Mouse (Mus musculus): ENCODE measurements around the gene Cradd. TPM values are rescaled to one million over a fixed set of nuclear protein-coding genes. Genes with fewer than 3 reads are reported as not detected.

The Cradd gene
- polyA plus RNA-seq, 1 experiment from 2014 or later: 7.6 TPM

DNA sequence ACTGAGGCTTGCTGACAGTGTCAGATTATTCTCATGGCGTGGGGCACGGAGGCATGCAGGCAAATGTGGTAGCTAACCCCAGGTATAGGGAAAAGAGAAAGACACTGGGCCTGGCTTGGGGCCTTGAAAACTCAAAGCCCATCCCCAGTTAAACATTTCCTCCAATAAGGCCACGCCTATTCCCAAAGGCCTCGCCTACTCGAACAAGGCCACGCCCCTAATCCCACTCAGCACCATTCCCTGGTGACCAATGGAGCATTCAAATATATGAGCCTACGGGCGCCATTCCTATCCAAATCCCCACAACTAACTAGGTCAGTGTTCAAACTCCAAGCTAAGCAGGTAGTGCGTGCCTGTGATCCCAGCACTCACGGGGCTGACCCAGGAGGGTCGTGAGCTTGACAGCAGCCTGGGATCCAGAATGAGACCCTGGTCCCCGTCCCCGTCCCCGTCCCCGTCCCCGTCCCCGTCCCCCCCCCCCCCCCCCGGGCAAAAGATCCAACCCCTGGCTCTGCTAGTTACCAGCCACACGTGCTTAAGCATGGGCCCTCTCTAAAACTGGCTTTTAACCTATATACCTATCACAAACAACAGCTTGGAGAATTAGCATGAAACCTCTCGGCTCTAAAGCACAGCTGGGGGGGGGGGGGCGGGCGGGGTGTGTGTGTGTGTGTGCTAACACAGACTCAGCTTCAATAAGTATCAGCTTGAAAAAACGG is 78.8 kb downstream of the Cradd start:
- no peak for DNase-seq (ENCODE audit: low spot score)

- DNase-seq (ENCODE audit: low spot score): no peak
These were observed 84.5 kb downstream of the Cradd start for GRCm38 (mm10) chr10:95239196-95240069.

DNA sequence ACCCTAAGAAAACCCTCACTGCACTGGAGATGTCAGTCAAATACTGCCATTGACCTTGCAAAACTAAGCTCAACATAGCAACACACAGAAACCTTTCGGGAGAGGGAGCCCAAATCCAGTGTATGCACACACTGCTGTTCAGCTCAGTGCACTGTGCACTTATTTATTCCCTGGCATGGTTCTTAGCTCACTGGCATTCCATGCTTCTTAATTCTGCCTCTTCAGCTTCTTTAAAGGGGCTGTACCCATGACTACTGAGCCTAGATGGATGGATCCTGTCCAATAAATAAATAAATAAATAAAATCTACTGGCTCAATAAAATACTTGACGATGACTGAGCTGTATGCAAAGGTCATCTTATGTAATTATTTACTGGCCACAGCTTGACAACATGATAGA is 85.3 kb downstream of the Cradd start:
- no peak for DNase-seq (ENCODE audit: low spot score)

- no peak for DNase-seq (ENCODE audit: low spot score)
These were observed 87.7 kb downstream of the Cradd start for GRCm38 (mm10) chr10:95236226-95236625.

DNA sequence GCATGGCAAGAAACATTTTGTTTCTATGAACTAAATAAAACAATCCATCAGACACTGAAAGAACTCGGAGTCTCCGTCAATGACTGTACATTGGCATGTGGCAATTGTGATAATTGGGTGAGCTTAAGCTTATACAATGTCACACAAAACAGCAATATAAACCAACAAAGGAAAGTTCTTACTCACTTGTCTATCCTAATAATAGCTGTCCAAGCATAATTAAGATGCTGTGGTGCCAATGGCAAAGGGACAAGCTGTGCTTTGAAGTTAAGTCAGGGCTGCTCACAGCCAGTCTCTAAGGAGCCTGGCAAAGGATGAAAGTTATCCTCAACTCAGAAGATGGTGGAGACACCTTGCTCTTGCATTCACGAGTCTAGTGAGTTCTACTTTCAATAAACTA is 89.3 kb downstream of the Cradd start:
- DNase-seq (ENCODE audit: low spot score): no peak

DNA sequence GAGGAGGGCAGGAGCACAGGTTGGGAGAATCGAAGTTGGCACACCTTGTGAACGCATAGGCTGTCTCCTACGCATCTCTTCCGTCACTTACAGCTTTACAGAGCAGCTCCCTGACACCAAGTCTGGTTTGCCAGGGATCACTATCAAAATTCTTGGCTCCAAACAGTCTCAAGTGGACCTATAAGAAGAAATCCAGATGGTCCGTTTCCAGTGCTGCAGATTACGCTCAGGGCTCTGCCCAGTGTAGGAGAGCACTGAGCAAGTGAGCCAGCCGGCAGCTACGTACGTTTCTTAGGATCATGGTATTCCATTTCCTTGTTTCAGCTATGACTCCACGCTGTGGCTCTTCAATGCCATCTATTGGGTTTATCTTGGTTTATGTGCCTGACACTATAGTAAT is 90.9 kb downstream of the Cradd start:
- DNase-seq (ENCODE audit: low spot score): no peak

GRCm38 (mm10) chr10:95232554-95232953 is 91.4 kb downstream of the Cradd start:
- DNase-seq (ENCODE audit: low spot score): no peak

DNA sequence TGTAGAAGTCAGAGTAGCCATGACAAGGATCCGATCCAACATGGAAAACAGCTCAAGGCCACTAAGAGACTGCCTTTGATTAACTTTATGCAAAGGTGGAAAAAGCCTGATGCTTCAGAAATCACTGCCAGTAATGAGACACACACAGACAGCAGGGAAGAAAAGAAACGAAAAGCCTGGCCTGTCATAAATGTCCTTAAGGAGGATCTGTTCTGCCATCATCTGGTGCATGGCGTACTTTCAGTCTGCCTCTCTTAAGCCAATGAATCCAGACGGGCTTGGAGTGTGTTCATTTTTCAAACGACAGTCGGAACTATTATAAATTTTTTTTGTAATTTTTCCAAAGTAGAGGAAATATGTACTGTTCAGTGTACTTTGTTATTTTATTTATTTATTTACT is 95.7 kb downstream of the Cradd start:
- no peak for DNase-seq (ENCODE audit: low spot score)

DNA sequence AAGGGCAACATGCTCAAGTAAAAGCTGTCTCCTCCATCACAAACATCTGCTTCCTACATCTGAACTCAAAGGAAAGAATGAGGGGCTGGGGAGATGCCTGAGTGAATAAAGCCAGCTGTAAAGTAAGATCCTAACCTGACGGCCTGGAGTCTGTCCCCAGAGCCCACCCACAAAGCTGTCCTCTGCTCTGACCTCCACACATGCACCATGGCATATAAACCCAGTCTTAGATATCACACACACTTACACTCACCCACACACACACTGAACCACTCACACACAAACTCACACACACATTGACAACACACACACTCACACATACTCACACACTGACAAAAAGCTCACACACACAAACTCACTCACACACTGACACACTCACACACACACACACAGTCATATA is 96.3 kb downstream of the Cradd start:
- DNase-seq (ENCODE audit: low spot score): no peak

DNA sequence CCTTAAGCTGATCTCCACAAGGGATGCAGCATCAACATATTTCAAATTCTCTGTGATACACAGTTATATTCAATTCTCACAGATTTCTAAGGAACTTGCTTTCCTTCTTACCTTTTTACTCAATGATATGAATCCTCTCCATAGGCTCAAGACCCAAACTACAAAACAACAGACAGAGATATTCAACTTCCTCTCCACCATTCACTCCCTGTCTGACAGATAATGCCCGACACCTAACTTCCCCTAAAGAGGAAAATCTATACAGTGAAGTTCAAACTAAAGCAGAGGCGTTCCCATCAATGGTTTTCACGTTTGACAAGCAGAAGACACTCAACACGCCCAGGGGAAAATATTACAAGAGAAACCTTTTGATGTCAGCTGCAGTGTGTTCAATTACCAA is 97.2 kb downstream of the Cradd start:
- DNase-seq (ENCODE audit: low spot score): no peak

GRCm38 (mm10) chr10:95225006-95225405 is 98.9 kb downstream of the Cradd start:
- DNase-seq (ENCODE audit: low spot score): no peak

DNA sequence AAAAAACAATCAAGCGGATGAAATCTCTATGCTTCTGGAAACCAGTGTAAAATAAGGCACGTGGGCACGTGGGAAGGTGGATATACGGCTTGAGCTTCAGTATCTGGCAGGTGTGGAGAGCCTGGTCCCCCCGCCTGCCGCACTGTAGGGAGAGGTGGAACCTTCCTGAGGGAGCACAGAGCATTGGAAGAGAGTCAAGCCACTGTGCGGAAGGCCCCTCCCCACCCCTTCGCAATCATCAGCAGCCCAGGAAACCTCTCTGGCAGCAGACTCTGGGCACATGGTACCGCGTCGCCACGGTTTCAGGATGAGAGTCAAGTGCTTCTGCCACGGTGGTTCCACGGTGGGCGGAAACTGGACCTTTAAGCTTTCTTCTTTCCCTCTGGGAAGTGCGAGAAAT is 100.7 kb downstream of the Cradd start:
- no peak for DNase-seq (ENCODE audit: low spot score)

- no peak for DNase-seq (ENCODE audit: low spot score)
These were observed 102.0 kb downstream of the Cradd start for GRCm38 (mm10) chr10:95221914-95222313.

DNA sequence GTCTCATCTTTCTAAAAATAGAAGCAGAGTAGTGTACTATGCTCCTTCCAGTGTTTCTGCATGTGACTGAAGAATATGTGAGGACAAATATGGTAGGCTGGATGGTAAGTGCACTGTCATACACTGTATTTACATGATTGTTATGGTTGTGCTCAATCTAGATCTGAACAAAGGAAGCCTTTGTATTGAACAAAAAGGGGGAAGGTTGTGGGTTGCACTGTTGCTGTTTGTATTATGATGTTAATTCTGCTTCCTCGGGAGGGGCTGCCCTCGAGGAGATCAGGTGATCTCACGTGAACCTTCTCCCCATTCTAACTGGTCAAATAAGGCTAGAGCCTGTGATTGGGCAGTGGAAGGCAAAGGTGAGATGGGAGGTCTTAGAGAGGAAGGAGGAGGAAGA is 103.4 kb downstream of the Cradd start:
- DNase-seq (ENCODE audit: low spot score): no peak

DNA sequence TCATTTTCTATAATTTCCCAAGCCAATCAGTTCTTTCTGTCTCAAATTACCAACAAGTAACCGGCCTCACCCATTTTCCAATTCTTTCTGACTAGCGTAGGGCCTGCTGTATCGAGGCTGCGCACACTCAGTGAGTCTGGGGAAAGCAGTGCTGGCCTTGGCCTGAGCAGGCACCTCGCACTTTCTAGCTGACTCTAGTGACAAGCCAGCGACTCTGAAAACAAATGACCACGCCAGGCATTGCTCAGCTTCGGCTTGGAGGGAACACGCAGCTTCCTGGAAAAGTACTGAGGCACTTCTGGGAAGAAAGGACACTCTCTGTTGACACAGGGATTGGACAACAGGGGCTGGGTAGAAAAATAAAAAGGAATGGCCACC is 105.3 kb downstream of the Cradd start:
- DNase-seq (ENCODE audit: low spot score): no peak

- peak; percentile 28 for DNase-seq (ENCODE audit: low spot score)
These were observed 105.8 kb downstream of the Cradd start for GRCm38 (mm10) chr10:95217956-95218682.

GRCm38 (mm10) chr10:95215324-95215723 is 108.6 kb downstream of the Cradd start:
- DNase-seq (ENCODE audit: low spot score): no peak

DNA sequence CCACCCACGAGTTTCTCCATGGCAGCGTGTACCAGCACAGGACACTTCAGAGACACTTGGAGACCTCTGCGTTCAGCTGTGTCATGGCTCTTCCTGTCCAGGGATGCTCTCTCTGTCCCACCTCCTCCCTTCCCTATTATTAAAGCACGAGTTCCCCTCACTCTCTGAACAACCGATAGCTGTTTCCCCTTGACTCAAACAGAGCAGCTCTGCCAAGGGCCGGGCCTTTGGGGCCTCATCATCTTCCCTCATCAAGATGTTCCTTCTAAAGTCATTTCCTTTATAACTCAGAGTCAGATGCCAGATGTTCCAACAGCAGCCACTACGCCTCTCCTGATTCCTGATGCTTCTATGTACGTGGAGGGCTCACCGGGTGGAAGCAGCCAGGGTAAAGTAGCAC is 110.1 kb downstream of the Cradd start:
- no peak for DNase-seq (ENCODE audit: low spot score)

GRCm38 (mm10) chr10:95213311-95213710 is 110.6 kb downstream of the Cradd start:
- DNase-seq (ENCODE audit: low spot score): no peak

GRCm38 (mm10) chr10:95211660-95212059 is 112.3 kb downstream of the Cradd start:
- no peak for DNase-seq (ENCODE audit: low spot score)

DNA sequence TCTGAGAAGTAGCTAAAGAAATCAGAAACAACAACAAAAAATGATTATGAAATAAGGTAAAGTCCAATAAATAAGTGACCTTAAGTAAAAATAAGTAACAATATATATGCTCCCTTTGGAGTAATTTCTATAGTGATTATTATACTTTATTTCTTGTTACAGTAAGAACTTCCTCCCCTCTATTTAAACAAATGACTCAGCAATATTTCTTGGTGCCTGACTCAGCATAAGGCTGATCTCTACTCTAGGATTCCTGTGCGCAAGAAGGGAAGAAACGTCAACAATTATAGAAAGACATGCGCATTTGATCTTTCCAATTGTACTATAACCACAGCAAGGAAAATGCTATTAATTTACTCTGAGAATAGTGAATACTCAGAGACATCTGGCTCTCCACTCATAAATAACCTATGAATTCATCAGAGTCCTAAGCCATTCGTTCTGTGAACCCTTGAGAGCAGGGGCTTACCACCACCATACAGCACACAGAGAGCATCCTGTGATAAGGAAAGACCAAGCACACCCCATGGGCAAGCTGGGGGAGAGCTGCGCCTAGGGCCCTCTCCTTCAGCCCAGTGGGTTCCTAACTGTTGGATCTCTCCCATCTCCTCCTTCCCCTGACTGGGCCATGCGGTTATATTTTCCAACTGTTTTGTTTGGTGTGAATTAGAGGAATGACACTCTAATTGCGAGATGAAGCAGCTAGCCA is 113.1 kb downstream of the Cradd start:
- no peak for DNase-seq (ENCODE audit: low spot score)

DNA sequence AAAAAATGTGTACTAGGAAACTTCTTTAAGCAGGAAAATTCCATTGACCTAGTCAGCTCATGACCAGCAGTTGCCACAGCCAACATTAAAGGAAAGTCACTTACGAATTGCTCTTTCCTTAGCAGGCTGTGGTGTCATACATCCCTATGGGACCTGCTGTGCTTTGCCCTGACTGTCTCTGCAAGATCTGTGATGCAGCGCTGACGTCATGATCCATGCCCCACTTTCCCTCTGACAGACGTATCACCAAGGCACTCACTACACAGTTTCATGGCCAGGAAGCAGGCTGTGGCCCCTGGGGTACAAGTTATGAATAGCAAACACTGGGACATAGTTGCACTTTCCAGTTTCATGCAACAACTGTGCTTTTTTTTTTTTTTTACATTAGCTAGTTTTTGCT is 113.8 kb downstream of the Cradd start:
- DNase-seq (ENCODE audit: low spot score): no peak
